In the genomic region with DNA sequence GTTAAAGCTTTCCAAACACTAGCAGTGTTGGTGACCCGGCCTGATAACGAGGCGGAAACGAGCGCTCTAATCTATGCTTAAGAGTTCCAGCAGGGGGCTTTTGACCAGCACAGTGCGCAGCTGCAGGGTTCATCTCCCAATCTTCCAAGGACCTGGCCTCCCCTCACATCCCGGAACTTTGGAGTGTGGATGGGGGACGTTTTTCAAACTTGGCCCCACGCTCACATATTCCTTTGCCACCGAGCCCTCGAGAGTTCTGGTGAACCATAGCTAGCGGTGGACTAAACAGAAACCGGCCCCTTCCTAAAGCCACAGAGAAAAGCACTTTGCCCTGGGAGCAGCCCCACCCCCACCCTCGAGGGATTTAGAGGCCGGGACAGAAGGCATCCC, we compare ENCODE assay signal across 9 mouse cellular contexts. TPM values are rescaled to one million over a fixed set of nuclear protein-coding genes. Genes with fewer than 3 reads are reported as not detected.
A peak's percentile ranks its signal among the peaks of the same experiment; 100 is the strongest.
DNase-seq lines count a peak whose midpoint lies in the region; ATAC-seq and TF ChIP-seq lines count a peak whose summit lies in the region.
"Had no signal": no experiment of that assay in that cellular context is flagged by ENCODE, and none has a peak within 500 bp of the region (broad histone marks: within the 10 kb centered on the region; RNA-seq: fewer than 3 reads in every experiment).

No protein-coding gene starts in this region.

- H3K4me2 ChIP-seq in forebrain, embryonic 12.5 days = peak overlapping the region; percentile 82
- peak overlapping the region; percentile 71 for H3K4me2 ChIP-seq in hindbrain, embryonic 11.5 days (replicated peaks; ENCODE audit: low read depth, low read length)
- H3K4me2 ChIP-seq in midbrain, embryonic 16.5 days (ENCODE audit: low read length) = peak overlapping the region; percentile 78

- H3K4me1 ChIP-seq in forebrain, embryonic 12.5 days = peaks cover 18% of the 10 kb centered on the region
- H3K4me1 ChIP-seq in hindbrain, embryonic 11.5 days (replicated peaks; ENCODE audit: control insufficient read depth, insufficient read depth, low read length) = peaks cover 3% of the 10 kb centered on the region; the same call in 1 of the 2 replicates
- no peaks in the 10 kb centered on the region for H3K4me1 ChIP-seq in liver, adult 2 months (ENCODE audit: control insufficient read depth, insufficient read depth, low read length)
- peaks cover 12% of the 10 kb centered on the region for H3K4me1 ChIP-seq in midbrain, embryonic 16.5 days (ENCODE audit: control insufficient read depth, insufficient read depth, low read length)

- H3K27ac ChIP-seq in forebrain, embryonic 12.5 days = no peak overlapping the region
- no peak overlapping the region for H3K27ac ChIP-seq in hindbrain, embryonic 11.5 days (ENCODE audit: low read depth, low read length)
- no peak overlapping the region for H3K27ac ChIP-seq in liver, adult 2 months (replicated peaks; ENCODE audit: insufficient read depth, low read depth, low read length)
- no peak overlapping the region for H3K27ac ChIP-seq in midbrain, embryonic 16.5 days (ENCODE audit: low read length)

- no peak for TF ChIP-seq POLR2A in liver, adult 2 months (IDR thresholded peaks at IDR 0.05; ENCODE audit: extremely low read depth, insufficient read depth, low read length)

- no peaks in the 10 kb centered on the region for H3K9me3 ChIP-seq in forebrain, embryonic 12.5 days
- H3K9me3 ChIP-seq in hindbrain, embryonic 11.5 days (ENCODE audit: control insufficient read depth, low read length) = no peaks in the 10 kb centered on the region
- no peaks in the 10 kb centered on the region for H3K9me3 ChIP-seq in midbrain, embryonic 16.5 days (replicated peaks; ENCODE audit: control insufficient read depth, low read length, poor library complexity, severe bottlenecking)

- H3K27me3 ChIP-seq in forebrain, embryonic 12.5 days = peaks cover 77% of the 10 kb centered on the region
- H3K27me3 ChIP-seq in hindbrain, embryonic 11.5 days (ENCODE audit: control insufficient read depth, insufficient read depth, low read length) = peaks cover 31% of the 10 kb centered on the region
- no peaks in the 10 kb centered on the region; the same call in 1 of the 2 replicates for H3K27me3 ChIP-seq in liver, adult 2 months (ENCODE audit: control insufficient read depth, insufficient read depth, low read length)
- peaks cover 59% of the 10 kb centered on the region for H3K27me3 ChIP-seq in midbrain, embryonic 16.5 days (ENCODE audit: control insufficient read depth, insufficient read depth, low read depth, low read length)

- H3K79me2 ChIP-seq in liver, adult 2 months (ENCODE audit: control insufficient read depth, insufficient read depth, low read length) = no peaks in the 10 kb centered on the region

- peak; percentile 34; the same call in 1 of the 2 replicates for TF ChIP-seq CTCF in liver, adult 2 months (IDR thresholded peaks at IDR 0.05; ENCODE audit: low read depth, low read length)

- peak; percentile 76; the same call in 1 of the 2 replicates for ATAC-seq in forebrain, embryonic 12.5 days (ENCODE audit: low FRiP score)
- peak; percentile 77 for ATAC-seq in hindbrain, embryonic 11.5 days (ENCODE audit: low FRiP score)
- peak; percentile 62; the same call in 1 of the 2 replicates for ATAC-seq in midbrain, embryonic 16.5 days
- no peak for ATAC-seq in cerebellum, adult (ENCODE audit: insufficient number of reproducible peaks, low FRiP score, low TSS enrichment)

- peak; percentile 58 to 62 for DNase-seq in B cell, adult 2 months
- DNase-seq in MN1 (ENCODE audit: low spot score) = peak; percentile 74
- peak; percentile 81 for DNase-seq in hindbrain, embryonic 11.5 days (ENCODE audit: low spot score)
- peak; percentile 4 for DNase-seq in liver, adult 2 months (ENCODE audit: extremely low read depth, low read depth, low spot score)
- peak; percentile 27 for DNase-seq in urinary bladder, adult 2 months (ENCODE audit: low spot score)

- H3K9ac ChIP-seq in forebrain, embryonic 12.5 days = peak overlapping the region; percentile 40; the same call in 1 of the 2 replicates
- peak overlapping the region; percentile 28; the same call in 1 of the 2 replicates for H3K9ac ChIP-seq in hindbrain, embryonic 11.5 days (ENCODE audit: low read depth, low read length)
- H3K9ac ChIP-seq in liver, adult 2 months (ENCODE audit: low read depth, low read length) = peak overlapping the region; percentile 2; the same call in 1 of the 2 replicates
- peak overlapping the region; percentile 48; the same call in 1 of the 2 replicates for H3K9ac ChIP-seq in midbrain, embryonic 16.5 days (ENCODE audit: low read depth, low read length)

- H3K4me3 ChIP-seq in forebrain, embryonic 12.5 days (replicated peaks) = peak overlapping the region; percentile 46
- peak overlapping the region; percentile 32 for H3K4me3 ChIP-seq in hindbrain, embryonic 11.5 days (ENCODE audit: low read depth, low read length)
- peak overlapping the region; percentile 4; the same call in 1 of the 2 replicates for H3K4me3 ChIP-seq in liver, adult 2 months (ENCODE audit: insufficient read depth, low read depth, low read length)
- H3K4me3 ChIP-seq in midbrain, embryonic 16.5 days (ENCODE audit: low read depth, low read length) = peak overlapping the region; percentile 29

- WGBS in forebrain, embryonic 12.5 days = 2% methylated on average over 15 of the region's 15 CpGs
- WGBS in hindbrain, embryonic 11.5 days = 1% methylated on average over 15 of the region's 15 CpGs
- WGBS in liver, adult 2 months = 6% methylated on average over 15 of the region's 15 CpGs
- WGBS in midbrain, embryonic 16.5 days = 1% methylated on average over 15 of the region's 15 CpGs

- H3K36me3 ChIP-seq in forebrain, embryonic 12.5 days (replicated peaks) = no peaks in the 10 kb centered on the region
- no peaks in the 10 kb centered on the region for H3K36me3 ChIP-seq in hindbrain, embryonic 11.5 days (ENCODE audit: control insufficient read depth, insufficient read depth, low read length)
- no peaks in the 10 kb centered on the region for H3K36me3 ChIP-seq in liver, adult 2 months (ENCODE audit: control insufficient read depth, insufficient read depth, low read length)
- no peaks in the 10 kb centered on the region for H3K36me3 ChIP-seq in midbrain, embryonic 16.5 days (ENCODE audit: control insufficient read depth, insufficient read depth, low read length)

RNA-seq across cellular contexts. Expression of a gene that starts 6.3 kb away (rescaled TPM):
- not detected in 2 replicates for polyA plus RNA-seq in forebrain, embryonic 12.5 days (2016; fragmentation: Nextera tagmentation; extraction: Ambion mirVana)
- polyA plus RNA-seq in hindbrain, embryonic 11.5 days (2014; fragmentation: Nextera tagmentation; extraction: Ambion mirVana) = not detected in 2 replicates
- not detected in 2 replicates for total RNA-seq in liver, adult 2 months (2014; rRNA removed)
- not detected in 2 replicates for polyA plus RNA-seq in liver, adult 2 months (2012; rRNA removed)
- not detected in 2 replicates for polyA plus RNA-seq in midbrain, embryonic 16.5 days (2015; fragmentation: Nextera tagmentation; extraction: Ambion mirVana)
- not detected in 2 replicates for polyA plus RNA-seq in urinary bladder, adult 2 months (2012; rRNA removed)

RNA-seq across cellular contexts. Expression of a gene that starts 28.7 kb away (rescaled TPM):
- 0.64 and 0.74 TPM in 2 replicates for polyA plus RNA-seq in forebrain, embryonic 12.5 days (2016; fragmentation: Nextera tagmentation; extraction: Ambion mirVana)
- polyA plus RNA-seq in hindbrain, embryonic 11.5 days (2014; fragmentation: Nextera tagmentation; extraction: Ambion mirVana) = 0.29 and 0.68 TPM in 2 replicates
- total RNA-seq in liver, adult 2 months (2014; rRNA removed) = not detected in 2 replicates
- polyA plus RNA-seq in liver, adult 2 months (2012; rRNA removed) = 0.07 TPM in 1 of 2 replicates, not detected in the other
- 0.95 and 1.0 TPM in 2 replicates for polyA plus RNA-seq in midbrain, embryonic 16.5 days (2015; fragmentation: Nextera tagmentation; extraction: Ambion mirVana)
- 0.37 and 0.70 TPM in 2 replicates for polyA plus RNA-seq in urinary bladder, adult 2 months (2012; rRNA removed)
- polyA plus RNA-seq: large intestine, adult 2 months had no signal

RNA-seq across cellular contexts. Expression of a gene that starts 42.5 kb away (rescaled TPM):
- 3.2 and 3.6 TPM in 2 replicates for polyA plus RNA-seq in forebrain, embryonic 12.5 days (2016; fragmentation: Nextera tagmentation; extraction: Ambion mirVana)
- polyA plus RNA-seq in hindbrain, embryonic 11.5 days (2014; fragmentation: Nextera tagmentation; extraction: Ambion mirVana) = 2.6 and 3.1 TPM in 2 replicates
- 0.09 and 0.47 TPM in 2 replicates for total RNA-seq in liver, adult 2 months (2014; rRNA removed)
- polyA plus RNA-seq in liver, adult 2 months (2012; rRNA removed) = 0.35 and 0.46 TPM in 2 replicates
- 3.0 and 3.9 TPM in 2 replicates for polyA plus RNA-seq in midbrain, embryonic 16.5 days (2015; fragmentation: Nextera tagmentation; extraction: Ambion mirVana)
- polyA plus RNA-seq in urinary bladder, adult 2 months (2012; rRNA removed) = 5.8 and 6.3 TPM in 2 replicates

RNA-seq across cellular contexts. Expression of a gene that starts 55.4 kb away (rescaled TPM):
- polyA plus RNA-seq in forebrain, embryonic 12.5 days (2016; fragmentation: Nextera tagmentation; extraction: Ambion mirVana) = 1.2 and 1.3 TPM in 2 replicates
- 1.2 and 1.4 TPM in 2 replicates for polyA plus RNA-seq in hindbrain, embryonic 11.5 days (2014; fragmentation: Nextera tagmentation; extraction: Ambion mirVana)
- total RNA-seq in liver, adult 2 months (2014; rRNA removed) = 0.07 and 0.09 TPM in 2 replicates
- not detected in 2 replicates for polyA plus RNA-seq in liver, adult 2 months (2012; rRNA removed)
- 22.5 and 23.6 TPM in 2 replicates for polyA plus RNA-seq in midbrain, embryonic 16.5 days (2015; fragmentation: Nextera tagmentation; extraction: Ambion mirVana)
- 0.03 and 0.07 TPM in 2 replicates for polyA plus RNA-seq in urinary bladder, adult 2 months (2012; rRNA removed)

Comparison
In these comparisons a context has a peak if more than half of its experiments do, and no peak if none do; other contexts are left out.
1. DNase-seq: peak in every context shown above with its lines; median percentile 81 in hindbrain, embryonic 11.5 days; 74 in MN1; 60 in B cell, adult 2 months; 27 in urinary bladder, adult 2 months; 4 in liver, adult 2 months.